Mouse (Mus musculus) liver, embryonic 14.5 days (tissue): ENCODE measurements around the gene Gpx4.

Source experiments
- CTCF ChIP-seq: IDR thresholded peaks from 2 replicates; pipeline ENCODE4 v1.5.1; 2016; ENCODE audit warnings: antibody characterized with exemption, low read depth, control low read depth
- EP300 ChIP-seq: IDR thresholded peaks from 2 replicates; pipeline ENCODE4 v1.6.1; 2016; ENCODE audit warnings: antibody characterized with exemption, low read depth

DNA sequence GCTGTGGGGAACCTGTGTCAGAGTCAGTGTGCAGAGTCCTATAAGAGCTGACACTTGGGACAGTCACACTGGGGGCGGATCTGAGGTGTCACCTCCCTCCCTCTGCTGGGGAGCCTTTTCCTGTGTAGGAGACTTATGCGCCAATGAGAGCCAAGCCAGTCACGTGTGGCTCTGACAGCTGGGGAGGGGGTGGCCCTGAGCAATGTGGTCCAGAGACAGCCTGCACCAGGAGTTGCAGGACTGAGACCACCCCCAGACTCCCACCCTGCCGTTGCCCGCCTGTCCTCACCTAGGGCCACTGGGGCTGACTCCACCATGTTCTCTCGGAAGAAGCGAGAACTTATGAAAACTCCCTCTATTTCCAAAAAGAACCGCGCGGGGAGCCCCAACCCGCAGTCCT is 30.5 kb upstream of the Gpx4 start, which contains the start of gene Arhgap45:
- TF ChIP-seq EP300: no peak
- no peak; the same call in 1 of the 2 replicates for TF ChIP-seq CTCF
